Mouse (Mus musculus): ENCODE measurements around the gene Nepn.

- TF ChIP-seq POLR2A (IDR thresholded peaks at IDR 0.05; ENCODE audit: low read depth, low read length) (no peak), CTCF (conservative IDR thresholded peaks at IDR 0.05; ENCODE audit: insufficient read depth, insufficient read length, low read depth, low read length) (peak; percentile 51)
Observed at GRCm38 (mm10) chr10:52423097-52423496, 34.3 kb downstream of the Nepn start.
